Mouse (Mus musculus) E14TG2a.4 (cell line): Measurements from ENCODE around the gene Nos1ap.

Source experiments
- H3K27me3 ChIP-seq: 2 replicates; pipeline ENCODE4 v1.6.1; 2014; ENCODE audit warnings: low read length, control low read depth; ENCODE audit not compliant: insufficient read depth
- H3K36me3 ChIP-seq: 2 replicates; pipeline ENCODE4 v1.6.1; 2014; ENCODE audit warnings: low read length, control low read depth; ENCODE audit not compliant: insufficient read depth
- H3K4me1 ChIP-seq: replicated peaks from 2 replicates; pipeline ENCODE4 v1.6.1; 2014; ENCODE audit warnings: low read depth, low read length, control low read depth
- H3K4me3 ChIP-seq: replicated peaks from 2 replicates; pipeline ENCODE4 v1.5.1; 2014; ENCODE audit warnings: mild to moderate bottlenecking, low read length
- H3K9me3 ChIP-seq: 2 replicates; pipeline ENCODE4 v1.6.1; 2014; ENCODE audit warnings: low read length, control low read depth
- CTCF ChIP-seq: conservative IDR thresholded peaks from 2 replicates; pipeline ENCODE4 v1.5.1; 2014; ENCODE audit warnings: low read length
- NANOG ChIP-seq: IDR thresholded peaks from 2 replicates; pipeline ENCODE4 v1.6.1; 2014; ENCODE audit warnings: borderline replicate concordance, low read length, mixed read lengths
- POU5F1 ChIP-seq: IDR thresholded peaks from 2 replicates; pipeline ENCODE4 v1.6.1; 2014; ENCODE audit warnings: low read length, borderline replicate concordance

Gene Nos1ap

GRCm38 (mm10) chr1:170373750-170374149 lies 215.9 kb downstream of the Nos1ap start:
- Histone ChIP-seq H3K4me1 (no peaks in the 10 kb centered on the region), H3K4me3 (no peak overlapping the region), H3K36me3 (no peaks in the 10 kb centered on the region), H3K9me3 (no peaks in the 10 kb centered on the region), H3K27me3 (no peaks in the 10 kb centered on the region)
- TF ChIP-seq NANOG, result no peak

GRCm38 (mm10) chr1:170371191-170371792 lies 218.4 kb downstream of the Nos1ap start:
- Histone ChIP-seq H3K27me3 (no peaks in the 10 kb centered on the region), H3K9me3 (no peaks in the 10 kb centered on the region), H3K4me3 (no peak overlapping the region), H3K4me1 (no peaks in the 10 kb centered on the region), H3K36me3 (no peaks in the 10 kb centered on the region)
- TF ChIP-seq POU5F1 (no peak), NANOG (no peak), CTCF (no peak)

GRCm38 (mm10) chr1:170368864-170369263 lies 220.8 kb downstream of the Nos1ap start:
- TF ChIP-seq CTCF (no peak), NANOG (no peak), POU5F1 (no peak)
- Histone ChIP-seq H3K4me1 (no peaks in the 10 kb centered on the region), H3K27me3 (no peaks in the 10 kb centered on the region), H3K4me3 (no peak overlapping the region), H3K36me3 (no peaks in the 10 kb centered on the region), H3K9me3 (no peaks in the 10 kb centered on the region)

GRCm38 (mm10) chr1:170366981-170367700 lies 222.5 kb downstream of the Nos1ap start:
- Histone ChIP-seq H3K4me1 (no peaks in the 10 kb centered on the region), H3K36me3 (no peaks in the 10 kb centered on the region), H3K27me3 (no peaks in the 10 kb centered on the region), H3K9me3 (no peaks in the 10 kb centered on the region), H3K4me3 (no peak overlapping the region)
- no peak for TF ChIP-seq CTCF
- TF ChIP-seq POU5F1, result no peak
- no peak for TF ChIP-seq NANOG

GRCm38 (mm10) chr1:170363746-170364145 lies 225.9 kb downstream of the Nos1ap start:
- Histone ChIP-seq H3K4me3 (no peak overlapping the region), H3K4me1 (no peaks in the 10 kb centered on the region), H3K27me3 (no peaks in the 10 kb centered on the region), H3K9me3 (no peaks in the 10 kb centered on the region), H3K36me3 (no peaks in the 10 kb centered on the region)
- no peak for TF ChIP-seq CTCF
- TF ChIP-seq NANOG, result no peak
- TF ChIP-seq POU5F1, result no peak

GRCm38 (mm10) chr1:170360183-170360915 lies 229.3 kb downstream of the Nos1ap start:
- no peak overlapping the region for H3K4me3 ChIP-seq

GRCm38 (mm10) chr1:170353335-170353734 lies 236.3 kb downstream of the Nos1ap start:
- TF ChIP-seq CTCF, result no peak
- no peak for TF ChIP-seq POU5F1
- no peak for TF ChIP-seq NANOG
- H3K36me3 ChIP-seq, result no peaks in the 10 kb centered on the region
- H3K9me3 ChIP-seq, result no peaks in the 10 kb centered on the region
- peaks cover under 1% of the 10 kb centered on the region; the same call in 1 of the 2 replicates for H3K27me3 ChIP-seq
- no peaks in the 10 kb centered on the region for H3K4me1 ChIP-seq
- no peak overlapping the region for H3K4me3 ChIP-seq

More at GRCm38 (mm10) chr1:170360183-170360915, 229.3 kb downstream of the Nos1ap start:
- Histone ChIP-seq H3K27me3 (peaks cover 4% of the 10 kb centered on the region; the same call in 1 of the 2 replicates), H3K36me3 (no peaks in the 10 kb centered on the region), H3K4me1 (no peaks in the 10 kb centered on the region), H3K9me3 (no peaks in the 10 kb centered on the region)
- no peak for TF ChIP-seq NANOG
- no peak for TF ChIP-seq CTCF
- TF ChIP-seq POU5F1, result no peak

- TF ChIP-seq CTCF (no peak), NANOG (no peak), POU5F1 (no peak)
- H3K27me3 ChIP-seq, result no peaks in the 10 kb centered on the region
- no peaks in the 10 kb centered on the region for H3K9me3 ChIP-seq
- H3K4me3 ChIP-seq, result no peak overlapping the region
- H3K4me1 ChIP-seq, result no peaks in the 10 kb centered on the region
- H3K36me3 ChIP-seq, result no peaks in the 10 kb centered on the region
These were observed 238.6 kb downstream of the Nos1ap start for GRCm38 (mm10) chr1:170351080-170351479.
